Mouse (Mus musculus): ENCODE data around the gene Skint8.
"Not testable (repeated sequence)": the region's sequence is repeated elsewhere in the genome, so short reads cannot be mapped to it uniquely, and the experiment has no call there.

DNA sequence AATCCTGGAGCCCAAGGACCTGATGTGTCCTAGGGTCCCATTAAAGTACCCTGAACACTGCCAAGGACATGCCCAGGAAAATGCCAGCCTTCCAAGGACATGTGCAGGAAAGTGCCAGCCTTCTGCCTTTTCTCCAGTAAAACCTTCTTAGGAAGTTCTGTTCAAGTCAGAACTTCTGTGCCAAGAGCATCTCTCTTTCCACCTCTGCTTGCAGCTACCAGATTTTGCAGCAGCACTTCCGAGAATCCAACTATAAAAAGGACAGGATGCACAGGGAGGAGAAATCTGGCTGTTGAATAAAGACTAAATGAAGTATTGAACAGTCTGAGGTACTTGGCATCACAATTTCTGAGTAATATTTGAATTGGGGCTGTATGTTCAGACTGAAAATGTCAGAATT, 18.7 kb upstream of the Skint8 start:
- not testable (repeated sequence) for TF ChIP-seq POLR2A (IDR thresholded peaks at IDR 0.05; ENCODE audit: borderline replicate concordance, extremely low read depth, insufficient read depth, insufficient read length, poor library complexity, severe bottlenecking); CTCF (IDR thresholded peaks at IDR 0.05; ENCODE audit: borderline replicate concordance, extremely low read depth, insufficient read depth, insufficient read length)

Data from brain, embryonic 14.5 days (tissue).